Mouse (Mus musculus) neural tube, embryonic 14.5 days (tissue): ENCODE measurements around the gene Ceacam20. TPM values are rescaled to one million over a fixed set of nuclear protein-coding genes. Genes with fewer than 3 reads are reported as not detected.
"Not testable (repeated sequence)": the region's sequence is repeated elsewhere in the genome, so short reads cannot be mapped to it uniquely, and the experiment has no call there.

Source experiments
- ATAC-seq: fragments of 200-750 bp; cut with Nextera tagmentation; 2 replicates; pipeline ENCODE4 v1.8.0; 2017; ENCODE audit warnings: low read depth, mild to moderate bottlenecking, moderate TSS enrichment, moderate library complexity
- H3K27ac ChIP-seq: fragments of 300-500 bp; sonication (generic); 2 replicates; pipeline ENCODE4 v1.5.1; 2014; ENCODE audit warnings: low read depth, mild to moderate bottlenecking, control low read depth, low read length, moderate library complexity, mixed read lengths
- H3K27me3 ChIP-seq: fragments of 300-500 bp; sonication (generic); 2 replicates; pipeline ENCODE4 v1.6.1; 2014; ENCODE audit warnings: low read length; ENCODE audit not compliant: control insufficient read depth, insufficient read depth
- H3K36me3 ChIP-seq: fragments of 300-500 bp; sonication (generic); 2 replicates; pipeline ENCODE4 v1.6.1; 2014; ENCODE audit warnings: low read length, mixed read lengths; ENCODE audit not compliant: control insufficient read depth, insufficient read depth
- H3K4me1 ChIP-seq: fragments of 300-500 bp; sonication (generic); 2 replicates; pipeline ENCODE4 v1.6.1; 2014; ENCODE audit warnings: low read length; ENCODE audit not compliant: control insufficient read depth, insufficient read depth
- H3K4me2 ChIP-seq: fragments of 300-500 bp; sonication (generic); 2 replicates; pipeline ENCODE4 v1.6.1; 2014; ENCODE audit warnings: mild to moderate bottlenecking, low read depth, low read length, control low read depth
- H3K4me3 ChIP-seq: fragments of 300-500 bp; sonication (generic); 2 replicates; pipeline ENCODE4 v1.5.1; 2014; ENCODE audit warnings: low read depth, low read length, control low read depth, mixed read lengths
- H3K9ac ChIP-seq: fragments of 300-500 bp; sonication (generic); replicated peaks from 2 replicates; pipeline ENCODE4 v1.6.1; 2014; ENCODE audit warnings: low read depth, mild to moderate bottlenecking, control low read depth, low read length, mixed read lengths
- H3K9me3 ChIP-seq: fragments of 300-500 bp; sonication (generic); 2 replicates; pipeline ENCODE4 v1.6.1; 2016; ENCODE audit warnings: low read length; ENCODE audit not compliant: control insufficient read depth
- WGBS: fragments of 180-500 bp; shearing (Covaris S2); extraction: QIAGEN DNeasy Blood & Tissue Kit; methylation state at CpG from one replicate; pipeline ENCODE4 v1.1.7; 2014; 5-methylcytosine and 5-hydroxymethylcytosine counted together
- polyA plus RNA-seq: library from polyadenylated mRNA; unstranded; fragments of >200 nt; fragmentation: Nextera tagmentation; extraction: Ambion mirVana; gene quantifications from 2 replicates; pipeline ENCODE4 v1.2.1, GENCODE M21; 2014

Gene Ceacam20
- polyA plus RNA-seq, 1 experiment from 2014 or later: not detected

GRCm38 (mm10) chr7:19962423-19962822 is 2.8 kb upstream of the Ceacam20 start:
- Histone ChIP-seq H3K27me3 (no peaks in the 10 kb centered on the region), H3K4me3 (no peak overlapping the region), H3K4me1 (no peaks in the 10 kb centered on the region), H3K27ac (no peak overlapping the region), H3K36me3 (no peaks in the 10 kb centered on the region), H3K9me3 (no peaks in the 10 kb centered on the region), H3K9ac (no peak overlapping the region), H3K4me2 (no peak overlapping the region)
- no peak for ATAC-seq
- 77% methylated on average over 1 of the region's 1 CpGs for WGBS

GRCm38 (mm10) chr7:19969106-19969505 is 3.9 kb downstream of the Ceacam20 start:
- Histone ChIP-seq H3K9me3 (no peaks in the 10 kb centered on the region), H3K9ac (no peak overlapping the region), H3K4me1 (no peaks in the 10 kb centered on the region), H3K4me3 (no peak overlapping the region), H3K27me3 (no peaks in the 10 kb centered on the region), H3K4me2 (no peak overlapping the region), H3K36me3 (no peaks in the 10 kb centered on the region), H3K27ac (no peak overlapping the region)
- ATAC-seq: no peak
- WGBS: 78% methylated on average over 3 of the region's 3 CpGs

- no peaks in the 10 kb centered on the region for H3K9me3 ChIP-seq
- no peak overlapping the region for H3K4me2 ChIP-seq
- H3K27ac ChIP-seq: no peak overlapping the region
- H3K36me3 ChIP-seq: no peaks in the 10 kb centered on the region
- H3K4me3 ChIP-seq: no peak overlapping the region
- WGBS: 99% methylated on average over 4 of the region's 4 CpGs
- no peak overlapping the region for H3K9ac ChIP-seq
- ATAC-seq: no peak
- H3K27me3 ChIP-seq: no peaks in the 10 kb centered on the region
- H3K4me1 ChIP-seq: no peaks in the 10 kb centered on the region
Observed at GRCm38 (mm10) chr7:19969541-19970090, 4.4 kb downstream of the Ceacam20 start.

GRCm38 (mm10) chr7:19970196-19970595 is 5.0 kb downstream of the Ceacam20 start:
- Histone ChIP-seq H3K27me3 (no peaks in the 10 kb centered on the region), H3K36me3 (no peaks in the 10 kb centered on the region), H3K27ac (no peak overlapping the region), H3K4me1 (no peaks in the 10 kb centered on the region), H3K4me3 (no peak overlapping the region), H3K9me3 (no peaks in the 10 kb centered on the region), H3K4me2 (no peak overlapping the region), H3K9ac (no peak overlapping the region)
- WGBS: 89% methylated on average over 8 of the region's 8 CpGs
- no peak for ATAC-seq

GRCm38 (mm10) chr7:19971516-19971915 is 6.3 kb downstream of the Ceacam20 start:
- no peak for ATAC-seq
- Histone ChIP-seq H3K9me3 (no peaks in the 10 kb centered on the region), H3K27me3 (no peaks in the 10 kb centered on the region), H3K9ac (no peak overlapping the region), H3K27ac (no peak overlapping the region), H3K4me1 (no peaks in the 10 kb centered on the region), H3K36me3 (no peaks in the 10 kb centered on the region), H3K4me3 (no peak overlapping the region), H3K4me2 (no peak overlapping the region)
- 90% methylated on average over 4 of the region's 4 CpGs for WGBS

GRCm38 (mm10) chr7:19991165-19991564 is 26.0 kb downstream of the Ceacam20 start, which contains the start of gene Nlrp9b:
TSS of gene Nlrp9b (plus strand) at chr7:19991465.
- not testable (repeated sequence) for H3K9ac ChIP-seq, H3K36me3 ChIP-seq, H3K4me3 ChIP-seq, H3K4me2 ChIP-seq, ATAC-seq, H3K27ac ChIP-seq, H3K27me3 ChIP-seq, H3K4me1 ChIP-seq, H3K9me3 ChIP-seq
- 79% methylated on average over 8 of the region's 8 CpGs for WGBS

- not testable (repeated sequence) for H3K27ac ChIP-seq, H3K4me3 ChIP-seq, H3K36me3 ChIP-seq, ATAC-seq, H3K27me3 ChIP-seq, H3K9me3 ChIP-seq, H3K4me1 ChIP-seq, H3K9ac ChIP-seq, H3K4me2 ChIP-seq
- whole genome bisulfite sequencing: 67% methylated on average over 3 of the region's 3 CpGs
Observed at GRCm38 (mm10) chr7:19996721-19997120, 31.5 kb downstream of the Ceacam20 start.

GRCm38 (mm10) chr7:20009987-20010386 is 44.8 kb downstream of the Ceacam20 start:
- H3K27me3 ChIP-seq: no peaks in the 10 kb centered on the region
- H3K27ac ChIP-seq: no peak overlapping the region
- H3K36me3 ChIP-seq: no peaks in the 10 kb centered on the region
- no peak for ATAC-seq
- H3K4me1 ChIP-seq: no peaks in the 10 kb centered on the region
- peaks cover 7% of the 10 kb centered on the region; the same call in 1 of the 2 replicates for H3K9me3 ChIP-seq
- no peak overlapping the region for H3K4me2 ChIP-seq
- H3K9ac ChIP-seq: no peak overlapping the region
- 84% methylated on average over 2 of the region's 2 CpGs for WGBS
- H3K4me3 ChIP-seq: no peak overlapping the region
